Mouse (Mus musculus) naive thymus-derived CD4-positive, alpha-beta T cell, adult 2 months (primary cell): ENCODE measurements around the gene Entpd7.

ENCODE experiments used
- DNase-seq: peaks from one replicate; pipeline ENCODE4 v3.0.0-alpha.2; 2011; ENCODE audit warnings: low read depth

Gene Entpd7

DNA sequence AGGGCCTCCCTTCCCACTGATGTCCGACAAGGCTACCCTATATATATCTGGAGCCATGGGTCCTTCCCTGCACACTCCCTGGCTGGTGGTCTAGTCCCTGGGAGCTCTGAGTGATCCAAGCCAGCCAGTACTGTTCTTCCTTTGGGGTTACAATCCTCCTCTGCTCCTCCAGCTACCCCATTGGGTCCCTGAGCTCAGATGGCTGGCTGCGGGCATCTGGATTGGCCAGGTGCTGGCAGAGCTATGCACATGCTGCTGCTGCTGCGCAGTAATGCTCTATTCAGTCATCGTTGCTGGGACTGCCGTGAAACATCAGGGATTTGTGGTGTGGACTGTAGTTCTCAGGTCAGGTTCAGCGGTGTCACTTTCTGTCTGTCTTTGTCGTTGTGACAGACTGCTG lies 35.3 kb downstream of the Entpd7 start:
- DNase-seq: no peak

DNA sequence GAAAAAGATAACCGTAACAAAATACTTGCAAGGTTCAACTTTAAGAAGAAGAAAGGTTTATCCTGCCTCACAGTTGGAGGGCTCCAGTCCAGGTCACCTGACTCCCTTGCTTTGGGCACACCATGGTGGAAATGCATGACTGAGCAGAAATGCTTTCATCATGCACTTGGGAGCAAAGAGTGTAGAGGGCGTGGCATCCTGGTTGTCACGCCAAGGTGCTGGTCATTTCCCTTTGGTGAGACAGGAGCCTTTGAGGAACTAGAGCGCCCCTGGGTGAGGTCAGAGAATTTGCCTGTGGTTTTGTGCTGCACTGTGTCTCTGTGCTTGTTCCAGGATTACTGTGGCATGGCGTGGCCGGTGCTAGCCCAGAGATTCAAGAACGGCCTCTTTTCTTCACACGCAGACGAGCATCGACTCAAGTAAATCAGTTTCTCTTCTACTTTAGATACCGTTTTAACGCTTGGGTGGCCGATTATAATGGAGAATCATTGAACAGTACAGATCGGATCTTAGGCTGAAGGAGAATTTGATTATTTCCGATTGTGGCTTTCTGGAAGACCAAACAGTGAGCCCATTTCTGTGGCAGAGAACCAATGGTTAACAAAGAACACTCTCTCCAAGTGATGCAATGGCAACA lies 37.2 kb downstream of the Entpd7 start:
- no peak for DNase-seq

DNA sequence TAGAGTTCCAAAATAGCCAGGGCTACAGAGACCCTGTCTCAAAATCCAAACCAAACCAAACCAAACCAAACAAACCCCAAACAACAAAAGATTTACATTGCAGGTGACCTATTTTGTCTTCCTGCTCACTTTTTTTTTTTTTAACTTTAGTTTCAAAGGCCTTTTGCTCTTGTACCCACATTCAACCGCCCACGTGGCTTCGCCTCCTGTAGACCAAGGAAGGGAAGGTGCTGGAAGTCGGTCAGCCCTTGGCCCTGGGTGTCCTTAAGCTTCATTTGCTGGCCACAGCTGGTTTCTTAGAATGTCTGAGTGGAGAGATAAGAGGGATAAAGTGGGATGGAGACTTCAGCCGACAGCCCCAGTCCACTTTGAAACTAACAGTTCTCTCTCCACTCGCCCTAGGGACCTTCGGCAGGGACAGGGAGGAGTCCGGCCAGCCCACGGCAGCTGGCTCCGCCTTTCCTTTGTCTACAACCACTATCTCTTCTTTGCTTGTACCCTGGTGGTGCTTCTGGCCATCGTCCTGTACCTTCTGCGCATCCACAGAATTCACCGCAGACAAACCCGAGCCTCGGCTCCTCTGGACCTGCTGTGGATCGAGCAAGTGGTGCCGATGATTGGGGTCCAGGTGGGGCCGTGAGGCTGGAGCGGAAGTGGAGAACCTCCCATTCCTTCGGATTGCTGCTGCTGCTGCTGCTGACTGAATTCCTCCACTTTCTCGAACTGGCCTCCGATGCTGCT lies 40.0 kb downstream of the Entpd7 start:
- DNase-seq: no peak

DNA sequence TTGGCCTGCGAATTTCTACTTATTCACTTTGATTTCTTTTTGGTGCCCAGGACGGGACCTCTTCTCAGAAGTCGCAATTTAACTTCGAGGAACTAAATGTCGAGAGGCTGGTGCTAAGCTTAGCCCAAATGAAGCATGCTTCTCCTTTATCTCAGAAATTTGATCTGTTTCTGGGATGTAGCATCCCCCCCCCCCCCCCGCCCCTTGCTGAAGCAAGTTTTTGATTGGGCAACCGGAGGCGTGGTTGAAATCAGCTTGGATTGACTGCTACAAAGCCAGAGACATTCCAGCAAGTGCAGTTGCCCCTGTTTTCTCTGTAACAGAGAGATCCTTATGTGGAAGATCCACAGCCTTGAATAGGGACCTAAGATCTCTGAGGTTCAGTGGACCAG lies 40.6 kb downstream of the Entpd7 start:
- no peak for DNase-seq

- no peak for DNase-seq
Measured at GRCm38 (mm10) chr19:43731157-43731556, 41.7 kb downstream of the Entpd7 start.

DNA sequence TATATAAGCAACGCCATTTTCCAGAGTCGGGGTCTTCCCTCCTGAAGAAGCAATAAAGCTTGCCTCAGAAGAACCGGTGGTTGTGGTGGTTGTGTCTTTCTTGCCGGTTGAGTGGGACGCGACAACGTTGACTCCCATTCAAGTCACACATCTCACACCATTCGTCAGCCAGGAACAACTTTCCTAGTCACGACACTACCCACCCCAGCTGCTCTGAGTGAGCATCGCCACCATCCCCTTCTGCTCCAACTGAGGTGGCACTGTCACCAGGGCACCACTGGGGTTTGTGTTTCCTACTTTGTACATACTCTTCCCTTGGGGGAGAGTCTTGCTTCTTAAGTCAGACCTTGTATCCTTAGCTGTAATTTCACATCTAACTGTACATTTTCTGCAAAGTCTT lies 48.9 kb downstream of the Entpd7 start:
- no peak for DNase-seq

GRCm38 (mm10) chr19:43743401-43743800 lies 53.9 kb downstream of the Entpd7 start:
- no peak for DNase-seq

DNA sequence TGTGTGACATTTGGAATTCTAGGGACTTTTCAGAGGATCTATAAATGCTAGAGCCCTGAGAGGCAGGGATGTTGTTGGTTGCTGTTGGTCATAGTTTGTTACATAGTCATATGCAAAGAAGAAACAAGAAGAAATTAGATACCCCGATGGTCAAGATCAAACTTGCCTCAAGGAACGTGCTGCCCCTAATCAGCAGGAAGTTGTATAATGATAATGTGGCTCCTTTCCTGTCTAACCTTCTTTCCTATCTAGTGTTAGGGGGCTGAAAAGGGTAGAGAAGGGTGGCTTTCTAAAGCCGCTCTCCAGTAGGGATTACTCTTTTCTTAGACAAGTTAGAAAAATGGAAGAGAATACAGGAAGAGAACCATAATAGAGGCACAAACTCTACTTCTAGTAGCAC lies 56.3 kb downstream of the Entpd7 start:
- DNase-seq: no peak

GRCm38 (mm10) chr19:43747877-43748276 lies 58.4 kb downstream of the Entpd7 start:
- DNase-seq: no peak

DNA sequence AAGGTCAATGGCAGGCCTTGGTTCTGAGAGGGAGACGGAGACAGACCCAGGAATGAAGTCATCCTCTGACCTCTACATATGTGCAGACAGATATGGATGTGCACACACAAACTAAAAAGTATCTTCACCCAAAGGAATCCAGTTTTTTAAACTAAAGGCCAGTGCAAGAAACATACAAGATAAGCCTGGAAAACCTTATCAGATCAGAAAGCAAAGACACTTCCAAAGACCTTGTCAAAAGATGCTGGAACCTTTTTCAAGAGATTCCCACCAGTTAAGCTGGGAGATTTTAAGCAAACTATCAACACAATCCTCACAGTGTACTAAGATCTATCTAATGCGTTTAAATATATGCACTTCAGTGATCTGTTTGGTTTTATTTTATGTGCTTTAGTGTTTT lies 60.5 kb downstream of the Entpd7 start:
- no peak for DNase-seq

GRCm38 (mm10) chr19:43752489-43753225 lies 63.2 kb downstream of the Entpd7 start, which contains the start of the genes Cutc and Cox15:
Gene Cutc (plus strand): TSS chr19:43752996.
Gene Cox15 (minus strand): TSS chr19:43753000.
- DNase-seq: peak; percentile 98

- peak; percentile 94 for DNase-seq
Measured at GRCm38 (mm10) chr19:43753226-43753835, 63.9 kb downstream of the Entpd7 start.

- no peak for DNase-seq
Measured at GRCm38 (mm10) chr19:43754237-43754636, 64.8 kb downstream of the Entpd7 start.

DNA sequence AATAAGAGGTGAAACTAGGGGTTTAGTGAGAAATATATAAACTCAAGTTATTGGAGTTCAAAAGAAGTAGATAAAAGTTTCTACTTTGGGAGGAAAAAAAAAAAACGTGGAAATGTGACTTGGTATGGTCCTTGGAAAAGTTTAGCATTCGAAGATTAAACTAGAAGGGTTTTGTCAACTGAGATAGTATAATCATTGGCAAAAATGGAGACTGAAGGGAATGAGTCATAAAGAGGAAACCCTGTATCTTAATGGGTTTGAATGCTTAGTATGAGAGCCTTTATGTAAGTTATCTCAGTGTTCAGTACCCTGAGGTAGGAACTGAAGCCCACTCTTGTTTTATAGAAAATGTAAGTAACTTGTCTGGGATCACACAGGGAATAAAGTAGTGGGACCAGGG lies 65.4 kb downstream of the Entpd7 start:
- DNase-seq: no peak

DNA sequence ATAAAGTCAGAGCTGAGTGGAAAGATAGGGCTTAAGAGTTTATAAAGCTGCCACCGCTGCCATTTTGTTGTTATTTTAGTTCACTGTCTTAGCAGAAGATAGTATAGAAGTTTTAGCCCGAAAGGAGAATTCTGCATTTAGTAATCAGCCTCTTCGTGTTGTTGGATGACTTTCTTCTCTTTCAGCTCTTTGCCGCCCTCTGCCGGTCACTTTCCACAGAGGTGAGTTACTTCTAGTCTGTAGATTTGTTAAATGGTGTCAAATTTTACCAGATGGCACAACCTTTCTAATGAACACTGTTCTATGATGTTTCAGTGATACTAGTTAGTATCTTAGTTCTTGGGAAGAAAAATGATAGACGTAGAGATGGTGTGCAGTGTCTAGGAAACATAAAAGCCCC lies 71.0 kb downstream of the Entpd7 start:
- peak; percentile 90 for DNase-seq

GRCm38 (mm10) chr19:43761543-43762256 lies 72.2 kb downstream of the Entpd7 start:
- no peak for DNase-seq

- DNase-seq: no peak
Measured at GRCm38 (mm10) chr19:43762410-43762809, 72.9 kb downstream of the Entpd7 start.

DNA sequence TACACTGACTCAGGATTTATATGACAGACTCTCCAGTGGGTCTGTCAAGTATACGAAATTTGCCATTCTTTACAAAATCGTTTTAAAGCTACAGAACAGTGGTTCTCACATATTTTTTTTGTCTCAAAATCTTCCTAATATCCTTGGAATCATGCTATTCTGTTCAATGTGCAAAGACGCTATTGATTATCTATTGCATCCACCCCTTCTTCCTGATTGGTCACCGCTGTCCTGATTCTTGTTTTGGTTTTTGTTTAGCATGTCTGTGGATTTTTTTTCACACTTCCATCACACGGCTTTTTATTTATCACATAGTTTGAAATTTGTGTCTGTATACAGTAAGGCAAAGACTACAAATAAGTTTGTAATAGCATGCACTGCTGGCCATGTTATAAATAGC lies 77.0 kb downstream of the Entpd7 start:
- DNase-seq: no peak

- no peak for DNase-seq
Measured at GRCm38 (mm10) chr19:43767549-43768322, 78.3 kb downstream of the Entpd7 start.

DNA sequence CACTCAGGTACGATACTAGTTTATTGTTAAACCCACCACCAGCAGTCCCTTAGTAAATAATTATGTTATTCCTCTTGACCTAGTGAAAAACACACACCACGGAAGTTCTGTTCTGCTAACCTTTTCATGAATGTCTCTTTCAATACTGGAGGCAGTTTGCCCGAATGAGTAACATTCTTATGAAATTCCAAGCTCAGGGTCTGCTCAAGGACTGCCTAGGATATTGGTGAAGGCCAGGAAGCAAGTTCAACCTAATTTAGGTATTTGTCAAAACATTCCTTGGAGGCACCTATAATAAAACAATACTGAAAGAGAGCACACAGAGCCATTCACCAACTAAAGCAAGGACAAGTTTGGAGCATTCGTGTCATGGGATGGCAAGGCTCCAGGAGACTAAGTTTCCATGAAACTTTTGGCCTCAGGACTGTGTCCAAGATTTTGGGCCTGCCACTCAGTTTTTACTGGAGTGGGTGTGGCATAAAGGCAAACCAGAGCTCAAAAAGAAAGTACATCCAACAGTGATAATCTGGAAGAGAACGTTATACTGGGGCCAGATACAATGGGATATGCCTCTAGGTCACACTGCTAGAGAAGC lies 80.0 kb downstream of the Entpd7 start:
- DNase-seq: no peak

- no peak for DNase-seq
Measured at GRCm38 (mm10) chr19:43770584-43770983, 81.1 kb downstream of the Entpd7 start.
